Mouse (Mus musculus): Measurements from ENCODE around the gene Peg10.
A peak's percentile ranks its signal among the peaks of the same experiment; 100 is the strongest.
"Not testable (repeated sequence)": the region's sequence is repeated elsewhere in the genome, so short reads cannot be mapped to it uniquely, and the experiment has no call there.

Peg10 gene

DNA sequence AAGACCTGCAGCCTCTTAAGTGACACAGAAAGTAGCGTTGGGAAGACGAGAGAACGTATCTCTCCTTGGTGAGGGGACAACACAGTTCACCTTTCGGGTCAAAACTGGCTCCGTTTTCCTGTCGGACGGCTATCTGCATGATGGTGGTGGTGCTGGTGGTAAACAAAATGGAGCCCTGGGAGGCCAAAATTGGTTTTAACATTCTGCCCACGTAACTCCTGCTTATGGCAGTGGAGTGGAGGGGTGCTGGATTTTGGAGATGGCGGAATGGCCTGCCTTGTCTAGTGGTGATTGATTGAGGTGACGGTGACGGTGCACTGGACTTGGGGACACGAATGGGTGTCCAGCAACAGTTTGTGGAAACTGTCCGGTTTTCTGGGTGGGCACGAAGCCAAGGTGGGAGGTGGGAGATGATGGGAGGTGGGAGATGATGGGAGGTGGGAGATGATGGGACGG is 1.4 kb downstream of the Peg10 start:
- DNase-seq (ENCODE audit: low read depth, low spot score), result peak; percentile 72

- DNase-seq (ENCODE audit: low read depth, low spot score), result peak; percentile 96
Measured at GRCm38 (mm10) chr6:4749091-4749490, 2.0 kb downstream of the Peg10 start.

DNA sequence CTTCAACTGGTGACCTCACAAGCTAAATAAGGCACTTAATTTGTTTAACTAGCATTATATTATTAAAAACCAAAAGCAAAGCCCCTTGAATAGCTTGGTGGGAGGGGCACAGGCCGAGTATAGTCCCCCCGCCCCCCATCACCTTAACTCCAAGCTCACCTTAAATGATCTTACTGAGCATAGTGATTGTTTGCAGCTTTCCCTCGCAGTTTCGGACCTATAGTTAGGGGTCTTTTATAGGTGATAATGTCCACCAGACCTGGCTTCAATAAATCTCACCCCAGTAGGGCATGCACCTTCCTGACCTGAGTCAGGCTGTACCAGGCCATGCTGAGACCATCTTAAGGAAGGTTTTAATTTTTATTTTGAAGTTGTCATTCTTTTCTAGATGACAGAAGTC is 4.2 kb downstream of the Peg10 start:
- DNase-seq (ENCODE audit: low read depth, low spot score), result no peak

DNA sequence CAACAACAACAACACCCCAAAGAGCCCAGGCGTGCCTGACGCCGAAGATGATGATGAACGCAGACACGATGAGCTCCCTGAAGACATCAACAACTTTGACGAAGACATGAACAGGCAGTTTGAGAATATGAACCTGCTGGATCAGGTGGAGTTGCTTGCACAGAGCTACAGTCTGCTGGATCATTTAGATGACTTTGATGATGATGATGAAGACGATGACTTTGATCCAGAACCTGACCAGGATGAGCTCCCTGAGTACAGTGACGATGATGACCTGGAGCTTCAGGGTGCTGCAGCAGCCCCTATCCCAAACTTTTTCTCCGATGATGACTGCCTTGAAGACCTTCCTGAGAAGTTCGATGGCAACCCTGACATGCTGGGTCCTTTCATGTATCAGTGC is 7.2 kb downstream of the Peg10 start:
- no peak for DNase-seq (ENCODE audit: low read depth, low spot score)

GRCm38 (mm10) chr6:4754886-4755285 is 7.8 kb downstream of the Peg10 start:
- no peak for DNase-seq (ENCODE audit: low read depth, low spot score)

GRCm38 (mm10) chr6:4761415-4762142 is 14.5 kb downstream of the Peg10 start:
- not testable (repeated sequence) for DNase-seq (ENCODE audit: low read depth, low spot score)

- DNase-seq (ENCODE audit: low read depth, low spot score), result no peak
Measured at GRCm38 (mm10) chr6:4762252-4762651, 15.1 kb downstream of the Peg10 start.

- DNase-seq (ENCODE audit: low read depth, low spot score), result no peak
Measured at GRCm38 (mm10) chr6:4796281-4796680, 49.2 kb downstream of the Peg10 start.

DNA sequence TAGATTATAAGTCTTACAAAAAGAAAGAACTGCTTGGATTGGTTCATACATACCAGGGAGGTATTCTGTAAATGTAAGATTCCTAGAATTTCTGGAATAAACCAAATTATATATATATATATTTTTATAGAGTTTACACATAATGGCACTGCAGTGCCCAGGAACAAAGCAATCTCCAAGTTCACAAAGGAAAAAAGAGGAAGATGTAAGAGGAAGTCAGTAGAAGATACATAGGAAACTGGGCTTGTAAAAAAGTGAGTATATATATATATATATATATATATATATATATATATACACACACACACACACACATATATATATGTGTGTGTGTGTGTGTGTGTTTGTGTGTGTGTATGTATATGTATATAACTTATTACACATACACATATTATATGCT is 50.2 kb downstream of the Peg10 start:
- DNase-seq (ENCODE audit: low read depth, low spot score), result not testable (repeated sequence)

DNA sequence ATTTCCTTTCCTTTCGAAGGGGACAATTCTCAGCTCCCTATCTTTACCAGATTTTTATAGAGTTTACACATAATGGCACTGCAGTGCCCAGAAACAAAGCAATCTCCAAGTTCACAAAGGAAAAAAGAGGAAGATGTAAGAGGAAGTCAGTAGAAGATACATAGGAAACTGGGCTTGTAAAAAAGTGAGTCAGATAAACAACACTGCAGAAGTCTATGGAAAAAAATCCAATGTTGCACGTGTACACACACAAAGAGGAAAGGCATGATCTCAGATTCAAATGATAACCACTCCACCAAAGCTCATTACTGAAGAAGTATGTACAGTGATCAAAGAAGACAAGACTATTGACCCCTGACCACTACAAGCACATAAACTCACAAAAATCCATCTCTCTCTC is 51.3 kb downstream of the Peg10 start:
- DNase-seq (ENCODE audit: low read depth, low spot score), result no peak

DNA sequence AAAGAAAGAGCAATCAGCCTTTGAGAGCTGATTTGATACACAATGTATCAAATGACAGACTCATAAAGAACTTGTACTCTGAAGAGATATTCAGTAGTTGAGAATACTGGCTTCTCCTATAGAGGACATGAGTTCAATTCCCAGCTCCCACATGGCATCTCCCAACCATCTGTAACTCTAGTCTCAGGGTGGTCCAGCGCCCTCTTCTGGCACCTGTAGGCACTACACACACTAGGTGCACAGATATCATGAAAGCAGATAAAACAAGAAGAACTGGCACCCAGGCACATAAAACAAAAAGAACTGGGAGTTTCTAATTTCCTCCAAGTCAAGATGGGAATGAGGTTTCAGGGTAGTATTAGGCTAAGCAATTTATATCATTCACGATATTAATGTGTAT is 52.3 kb downstream of the Peg10 start:
- DNase-seq (ENCODE audit: low read depth, low spot score), result no peak

DNA sequence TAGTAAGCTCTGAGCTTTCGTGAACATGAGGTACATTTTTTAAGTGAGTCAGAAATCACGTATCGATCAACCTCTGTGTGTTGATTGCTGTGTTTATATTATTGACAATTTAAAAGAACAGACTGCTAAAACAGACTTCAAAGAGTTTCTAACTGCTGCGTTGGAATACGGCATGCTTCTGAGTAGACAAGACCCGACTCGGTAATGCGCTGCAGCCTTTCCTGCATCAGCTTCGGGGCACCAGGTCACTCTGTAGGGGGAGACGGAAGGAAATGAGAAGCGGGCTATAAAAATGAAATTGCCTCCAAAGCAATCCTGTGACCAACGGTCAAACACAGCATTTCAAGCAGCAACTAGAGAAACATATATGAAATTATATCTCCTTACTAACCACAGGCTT is 59.9 kb downstream of the Peg10 start:
- no peak for DNase-seq (ENCODE audit: low read depth, low spot score)

All from mesoderm, embryonic 11.5 days (tissue).